Mouse (Mus musculus): ENCODE measurements around the gene Marveld2. TPM values are rescaled to one million over a fixed set of nuclear protein-coding genes. Genes with fewer than 3 reads are reported as not detected.

The Marveld2 gene
- polyA plus RNA-seq, 1 experiment from 2014 or later, result 5.6 TPM

- no peak overlapping the region for H3K4me2 ChIP-seq
- no peak overlapping the region for H3K4me3 ChIP-seq
- H3K4me1 ChIP-seq, result peaks cover 7% of the 10 kb centered on the region
- H3K36me3 ChIP-seq, result peaks cover 14% of the 10 kb centered on the region
- H3K27me3 ChIP-seq, result peaks cover 21% of the 10 kb centered on the region
- H3K9me3 ChIP-seq, result 0 out of 2 replicates have a peak, but pooled peaks cover 1% of the 10 kb centered on the region
- 58% methylated on average over 2 of the region's 2 CpGs for WGBS
- ATAC-seq (ENCODE audit: insufficient number of reproducible peaks, insufficient read depth, low FRiP score, low TSS enrichment, low read depth), result no peak
- H3K27ac ChIP-seq, result no peak overlapping the region
- H3K9ac ChIP-seq, result no peak overlapping the region
Measured at GRCm38 (mm10) chr13:100612903-100613302, 3.9 kb downstream of the Marveld2 start.

DNA sequence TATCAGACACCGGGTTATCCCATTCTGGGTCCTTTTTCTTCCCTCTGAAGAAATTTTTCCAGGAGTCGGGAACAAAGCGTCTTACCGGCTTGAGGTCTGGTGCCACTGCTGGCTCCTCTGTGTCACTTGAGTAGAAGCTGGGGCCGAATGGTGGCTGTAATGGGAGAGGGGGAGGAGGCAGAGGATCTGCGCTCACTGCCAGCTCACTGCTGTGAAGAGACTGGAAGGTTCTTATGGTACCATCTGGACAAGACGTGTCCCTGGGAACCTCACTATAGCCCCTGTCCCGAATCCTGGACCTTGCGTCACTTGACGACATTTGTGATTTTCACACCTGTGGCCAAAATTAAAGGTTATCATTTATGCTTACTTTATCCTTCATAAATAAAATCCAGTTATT lies 4.5 kb downstream of the Marveld2 start:
- Histone ChIP-seq H3K27me3 (peaks cover 15% of the 10 kb centered on the region), H3K9ac (no peak overlapping the region), H3K4me1 (peaks cover 7% of the 10 kb centered on the region), H3K9me3 (peaks cover 4% of the 10 kb centered on the region; the same call in 1 of the 2 replicates), H3K36me3 (peaks cover 8% of the 10 kb centered on the region; the same call in 1 of the 2 replicates), H3K4me2 (no peak overlapping the region), H3K4me3 (no peak overlapping the region), H3K27ac (no peak overlapping the region)
- ATAC-seq (ENCODE audit: insufficient number of reproducible peaks, insufficient read depth, low FRiP score, low TSS enrichment, low read depth), result no peak
- WGBS, result 94% methylated on average over 10 of the region's 10 CpGs

GRCm38 (mm10) chr13:100611266-100611665 lies 5.5 kb downstream of the Marveld2 start:
- Histone ChIP-seq H3K9ac (no peak overlapping the region), H3K4me3 (no peak overlapping the region), H3K4me1 (peaks cover under 1% of the 10 kb centered on the region; the same call in 1 of the 2 replicates), H3K4me2 (no peak overlapping the region), H3K9me3 (peaks cover 4% of the 10 kb centered on the region; the same call in 1 of the 2 replicates), H3K27me3 (peaks cover 7% of the 10 kb centered on the region), H3K27ac (no peak overlapping the region), H3K36me3 (peaks cover 7% of the 10 kb centered on the region; the same call in 1 of the 2 replicates)
- 95% methylated on average over 13 of the region's 13 CpGs for WGBS
- no peak for ATAC-seq (ENCODE audit: insufficient number of reproducible peaks, insufficient read depth, low FRiP score, low TSS enrichment, low read depth)

DNA sequence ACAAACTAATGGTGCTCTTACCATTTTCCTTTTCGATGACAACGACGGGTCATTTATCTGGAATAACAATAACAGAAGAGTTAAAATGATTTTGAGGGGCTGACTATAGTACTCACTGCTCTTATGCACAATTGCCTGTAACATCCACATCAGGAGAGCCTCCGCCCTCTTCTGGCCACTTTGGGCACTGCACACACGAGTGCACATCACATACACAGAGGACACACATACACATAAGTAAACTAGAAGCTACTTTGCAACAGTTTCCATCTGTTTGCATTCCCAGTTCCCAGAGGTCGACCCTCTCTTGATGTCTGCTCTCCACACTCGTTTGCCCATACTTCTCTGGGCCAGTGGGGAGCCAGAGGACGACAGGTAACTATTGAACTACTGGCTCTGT lies 9.0 kb downstream of the Marveld2 start:
- Histone ChIP-seq H3K9ac (no peak overlapping the region), H3K9me3 (peaks cover 4% of the 10 kb centered on the region; the same call in 1 of the 2 replicates), H3K27me3 (no peaks in the 10 kb centered on the region), H3K4me3 (no peak overlapping the region), H3K4me1 (no peaks in the 10 kb centered on the region), H3K36me3 (peaks cover 7% of the 10 kb centered on the region; the same call in 1 of the 2 replicates), H3K27ac (no peak overlapping the region), H3K4me2 (no peak overlapping the region)
- 88% methylated on average over 8 of the region's 8 CpGs for WGBS
- no peak for ATAC-seq (ENCODE audit: insufficient number of reproducible peaks, insufficient read depth, low FRiP score, low TSS enrichment, low read depth)

GRCm38 (mm10) chr13:100605845-100606244 lies 10.9 kb downstream of the Marveld2 start:
- no peak for ATAC-seq (ENCODE audit: insufficient number of reproducible peaks, insufficient read depth, low FRiP score, low TSS enrichment, low read depth)
- H3K4me2 ChIP-seq, result no peak overlapping the region
- 64% methylated on average over 1 of the region's 1 CpGs for WGBS

GRCm38 (mm10) chr13:100603738-100604095 lies 13.1 kb downstream of the Marveld2 start:
- Histone ChIP-seq H3K4me2 (no peak overlapping the region), H3K36me3 (no peaks in the 10 kb centered on the region), H3K9ac (no peak overlapping the region), H3K4me1 (no peaks in the 10 kb centered on the region), H3K27me3 (no peaks in the 10 kb centered on the region), H3K4me3 (no peak overlapping the region), H3K9me3 (peaks cover 4% of the 10 kb centered on the region; the same call in 1 of the 2 replicates), H3K27ac (no peak overlapping the region)
- 84% methylated on average over 11 of the region's 11 CpGs for WGBS
- ATAC-seq (ENCODE audit: insufficient number of reproducible peaks, insufficient read depth, low FRiP score, low TSS enrichment, low read depth), result no peak

More at GRCm38 (mm10) chr13:100605845-100606244, 10.9 kb downstream of the Marveld2 start:
- Histone ChIP-seq H3K9me3 (peaks cover 4% of the 10 kb centered on the region; the same call in 1 of the 2 replicates), H3K27ac (no peak overlapping the region), H3K4me3 (no peak overlapping the region), H3K36me3 (no peaks in the 10 kb centered on the region), H3K9ac (no peak overlapping the region), H3K4me1 (no peaks in the 10 kb centered on the region), H3K27me3 (no peaks in the 10 kb centered on the region)

DNA sequence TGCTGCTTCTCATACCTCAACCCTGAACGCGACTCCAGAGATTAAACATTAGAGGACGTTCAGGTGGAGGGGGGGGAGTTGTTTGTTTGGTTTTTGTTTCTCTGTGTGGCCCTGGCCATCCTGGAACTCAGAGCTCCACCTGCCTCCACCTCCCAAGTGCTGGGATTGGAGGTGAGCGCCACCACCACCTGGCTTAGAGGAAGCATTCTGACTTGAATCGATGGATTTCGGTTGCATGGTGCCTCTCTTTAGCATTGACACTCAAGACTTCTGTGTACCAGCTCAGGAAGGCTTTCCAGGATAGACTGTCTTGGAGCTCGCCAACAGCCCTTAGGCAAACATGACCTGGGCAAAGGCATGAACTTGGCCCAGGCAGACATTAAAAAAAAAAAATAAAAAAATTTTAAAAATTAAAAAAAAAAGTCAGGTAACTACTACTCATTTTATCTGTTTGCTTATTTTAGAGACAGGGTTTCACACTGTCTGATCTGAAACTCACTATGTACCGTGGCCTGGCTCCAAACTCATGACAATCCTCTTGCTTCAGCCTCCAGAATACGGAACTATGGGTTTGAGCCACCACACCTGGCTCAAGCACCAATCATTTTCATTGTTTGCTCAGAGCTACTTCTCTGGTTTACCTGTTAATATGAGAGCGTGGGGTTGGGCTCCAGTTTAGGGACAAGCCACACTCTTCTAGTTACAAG lies 13.6 kb downstream of the Marveld2 start:
- peaks cover 4% of the 10 kb centered on the region; the same call in 1 of the 2 replicates for H3K9me3 ChIP-seq
- no peak overlapping the region for H3K27ac ChIP-seq
- no peak overlapping the region for H3K4me3 ChIP-seq
- ATAC-seq (ENCODE audit: insufficient number of reproducible peaks, insufficient read depth, low FRiP score, low TSS enrichment, low read depth), result no peak
- H3K9ac ChIP-seq, result no peak overlapping the region
- H3K27me3 ChIP-seq, result no peaks in the 10 kb centered on the region
- no peak overlapping the region for H3K4me2 ChIP-seq
- H3K4me1 ChIP-seq, result no peaks in the 10 kb centered on the region
- 89% methylated on average over 10 of the region's 10 CpGs for WGBS
- no peaks in the 10 kb centered on the region for H3K36me3 ChIP-seq

DNA sequence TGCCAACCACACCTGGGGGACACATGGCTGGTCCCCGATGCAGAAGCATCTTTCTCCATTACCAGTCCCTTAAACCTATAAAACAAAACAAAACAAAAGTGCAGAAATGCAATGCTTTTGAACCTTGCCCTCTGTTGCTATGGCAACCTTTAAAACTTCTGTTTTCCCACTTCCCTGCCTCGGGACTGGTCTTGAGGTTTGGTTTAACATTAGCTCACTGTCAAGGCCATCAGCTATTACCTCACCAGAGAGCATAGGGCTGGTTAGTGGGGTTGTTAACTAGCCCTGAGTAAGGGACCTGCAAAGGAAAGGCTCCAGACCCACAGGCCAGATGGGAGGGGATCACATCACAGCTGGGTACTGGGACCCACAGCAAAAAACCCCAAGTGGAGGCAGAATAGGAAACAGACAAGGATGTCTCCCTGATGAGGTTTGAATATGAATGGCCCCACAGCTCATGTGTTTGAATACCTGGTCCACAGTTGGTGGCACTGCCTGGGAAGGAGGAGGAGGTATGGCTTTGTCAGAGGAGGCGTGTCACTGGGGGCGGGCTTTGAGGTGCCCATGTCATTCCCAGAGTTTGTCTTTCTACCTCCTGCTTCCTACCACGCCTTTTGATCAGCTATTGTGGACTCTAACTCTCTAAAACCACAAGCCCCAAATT lies 14.4 kb downstream of the Marveld2 start:
- H3K36me3 ChIP-seq, result no peaks in the 10 kb centered on the region
- no peak overlapping the region for H3K9ac ChIP-seq
- ATAC-seq (ENCODE audit: insufficient number of reproducible peaks, insufficient read depth, low FRiP score, low TSS enrichment, low read depth), result no peak
- no peak overlapping the region for H3K4me2 ChIP-seq
- H3K4me3 ChIP-seq, result no peak overlapping the region
- 66% methylated on average over 5 of the region's 5 CpGs for WGBS
- H3K27ac ChIP-seq, result no peak overlapping the region
- H3K4me1 ChIP-seq, result no peaks in the 10 kb centered on the region
- H3K9me3 ChIP-seq, result no peaks in the 10 kb centered on the region
- no peaks in the 10 kb centered on the region for H3K27me3 ChIP-seq

- Histone ChIP-seq H3K9me3 (no peaks in the 10 kb centered on the region), H3K27me3 (no peaks in the 10 kb centered on the region), H3K4me3 (no peak overlapping the region), H3K36me3 (no peaks in the 10 kb centered on the region), H3K9ac (no peak overlapping the region), H3K27ac (0 out of 2 replicates have a peak overlapping the region, but pooled peaks have one; percentile 4), H3K4me2 (no peak overlapping the region; the same call in 1 of the 2 replicates), H3K4me1 (no peaks in the 10 kb centered on the region)
- no peak for ATAC-seq (ENCODE audit: insufficient number of reproducible peaks, insufficient read depth, low FRiP score, low TSS enrichment, low read depth)
- 67% methylated on average over 8 of the region's 8 CpGs for WGBS
Measured at GRCm38 (mm10) chr13:100601034-100601433, 15.7 kb downstream of the Marveld2 start.

- H3K4me3 ChIP-seq, result no peak overlapping the region
- 75% methylated on average over 12 of the region's 12 CpGs for WGBS
- no peaks in the 10 kb centered on the region for H3K36me3 ChIP-seq
- no peak overlapping the region for H3K9ac ChIP-seq
- no peaks in the 10 kb centered on the region for H3K4me1 ChIP-seq
- H3K27me3 ChIP-seq, result no peaks in the 10 kb centered on the region
- ATAC-seq (ENCODE audit: insufficient number of reproducible peaks, insufficient read depth, low FRiP score, low TSS enrichment, low read depth), result no peak
- H3K4me2 ChIP-seq, result no peak overlapping the region
- H3K27ac ChIP-seq, result 0 out of 2 replicates have a peak overlapping the region, but pooled peaks have one; percentile 4
- H3K9me3 ChIP-seq, result no peaks in the 10 kb centered on the region
Measured at GRCm38 (mm10) chr13:100600317-100600716, 16.5 kb downstream of the Marveld2 start.

DNA sequence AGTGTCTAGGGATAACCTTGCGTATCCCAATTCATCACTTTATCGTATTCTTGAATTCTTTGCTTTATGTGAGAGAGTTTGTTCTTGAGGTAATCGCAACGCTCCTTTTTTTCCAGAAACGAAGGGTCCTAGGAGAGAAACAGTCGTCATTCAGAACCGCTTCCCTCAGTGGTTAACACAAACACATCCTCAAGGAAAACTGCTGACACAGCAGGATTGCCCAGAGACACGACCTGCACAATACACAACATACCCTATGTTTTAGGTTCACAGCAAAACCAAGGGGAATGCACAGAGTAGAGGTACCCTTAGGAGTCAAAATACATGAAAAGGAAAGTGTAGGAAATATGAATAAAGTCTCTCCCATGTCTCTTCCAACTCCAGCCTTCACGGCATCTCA lies 19.5 kb downstream of the Marveld2 start:
- no peaks in the 10 kb centered on the region for H3K4me1 ChIP-seq
- H3K9ac ChIP-seq, result no peak overlapping the region
- H3K27me3 ChIP-seq, result no peaks in the 10 kb centered on the region
- H3K27ac ChIP-seq, result no peak overlapping the region
- H3K4me3 ChIP-seq, result no peak overlapping the region
- H3K36me3 ChIP-seq, result no peaks in the 10 kb centered on the region
- H3K9me3 ChIP-seq, result no peaks in the 10 kb centered on the region
- WGBS, result 78% methylated on average over 9 of the region's 9 CpGs
- no peak overlapping the region for H3K4me2 ChIP-seq
- ATAC-seq (ENCODE audit: insufficient number of reproducible peaks, insufficient read depth, low FRiP score, low TSS enrichment, low read depth), result no peak

GRCm38 (mm10) chr13:100595552-100595885 lies 21.3 kb downstream of the Marveld2 start:
- no peak for ATAC-seq (ENCODE audit: insufficient number of reproducible peaks, insufficient read depth, low FRiP score, low TSS enrichment, low read depth)
- Histone ChIP-seq H3K36me3 (no peaks in the 10 kb centered on the region), H3K4me3 (no peak overlapping the region), H3K27ac (no peak overlapping the region), H3K9me3 (no peaks in the 10 kb centered on the region), H3K4me1 (no peaks in the 10 kb centered on the region), H3K9ac (no peak overlapping the region), H3K4me2 (no peak overlapping the region), H3K27me3 (no peaks in the 10 kb centered on the region)
- WGBS, result 81% methylated on average over 3 of the region's 3 CpGs
